Mouse (Mus musculus): ENCODE results near the gene Btnl10.

The Btnl10 gene

GRCm38 (mm10) chr11:58930254-58930653 is 12.5 kb downstream of the Btnl10 start:
- DNase-seq (ENCODE audit: low spot score in 2 of 2): no peak

GRCm38 (mm10) chr11:58931576-58931975 is 13.9 kb downstream of the Btnl10 start:
- peak in 1 of 2 experiments; percentile 49 for DNase-seq (ENCODE audit: low spot score in 2 of 2)

GRCm38 (mm10) chr11:58937909-58938308 is 20.2 kb downstream of the Btnl10 start:
- peak in 1 of 2 experiments; percentile 63 for DNase-seq (ENCODE audit: low spot score in 2 of 2)

GRCm38 (mm10) chr11:58938322-58939087 is 20.8 kb downstream of the Btnl10 start, which contains the start of gene Rnf187:
TSS of gene Rnf187 (minus strand) at chr11:58938916.
- DNase-seq (ENCODE audit: low spot score in 2 of 2): peak; percentile 88 to 93

GRCm38 (mm10) chr11:58939088-58939439 is 21.4 kb downstream of the Btnl10 start:
- DNase-seq (ENCODE audit: low spot score in 2 of 2): no peak

GRCm38 (mm10) chr11:58944136-58944535 is 26.4 kb downstream of the Btnl10 start:
- DNase-seq (ENCODE audit: low spot score in 2 of 2): no peak

- no peak for DNase-seq (ENCODE audit: low spot score in 2 of 2)
Measured at GRCm38 (mm10) chr11:58947306-58947705, 29.6 kb downstream of the Btnl10 start.

GRCm38 (mm10) chr11:58947798-58948528 is 30.3 kb downstream of the Btnl10 start:
- DNase-seq (ENCODE audit: low spot score in 2 of 2): peak; percentile 50 to 65

- DNase-seq (ENCODE audit: low spot score in 2 of 2): peak; percentile 77 to 84
Measured at GRCm38 (mm10) chr11:58948542-58949479, 31.1 kb downstream of the Btnl10 start, which contains the start of gene Hist3h2ba. TSS of gene Hist3h2ba (plus strand) at chr11:58948920.

GRCm38 (mm10) chr11:58949480-58950431 is 32.0 kb downstream of the Btnl10 start:
- peak in 1 of 2 experiments; percentile 48 for DNase-seq (ENCODE audit: low spot score in 2 of 2)

GRCm38 (mm10) chr11:58951210-58951609 is 33.5 kb downstream of the Btnl10 start:
- no peak for DNase-seq (ENCODE audit: low spot score in 2 of 2)

GRCm38 (mm10) chr11:58953351-58954169 is 35.9 kb downstream of the Btnl10 start:
- peak; percentile 69 to 75 for DNase-seq (ENCODE audit: low spot score in 2 of 2)

- DNase-seq (ENCODE audit: low spot score in 2 of 2): peak in 1 of 2 experiments; percentile 87
Measured at GRCm38 (mm10) chr11:58954170-58954419, 36.4 kb downstream of the Btnl10 start.

- peak; percentile 86 to 90 for DNase-seq (ENCODE audit: low spot score in 2 of 2)
Measured at GRCm38 (mm10) chr11:58954420-58955142, 36.9 kb downstream of the Btnl10 start, which contains the start of the genes Hist3h2a and Trim17. TSS of gene Hist3h2a (plus strand) at chr11:58954685. TSS of gene Trim17 (plus strand) at chr11:58954685.

- DNase-seq (ENCODE audit: low spot score in 2 of 2): no peak
Measured at GRCm38 (mm10) chr11:58955143-58955867, 37.6 kb downstream of the Btnl10 start.

- no peak for DNase-seq (ENCODE audit: low spot score in 2 of 2)
Measured at GRCm38 (mm10) chr11:58955868-58956257, 38.2 kb downstream of the Btnl10 start.

- no peak for DNase-seq (ENCODE audit: low spot score in 2 of 2)
Measured at GRCm38 (mm10) chr11:58957226-58957914, 39.7 kb downstream of the Btnl10 start.

GRCm38 (mm10) chr11:58958536-58958935 is 40.8 kb downstream of the Btnl10 start:
- no peak for DNase-seq (ENCODE audit: low spot score in 2 of 2)

Measured in spleen, postnatal 10 days (tissue).